Mouse (Mus musculus): ENCODE measurements around the gene Ankrd2.

GRCm38 (mm10) chr19:42054255-42054654 lies 18.5 kb downstream of the Ankrd2 start:
- TF ChIP-seq TAL1 (IDR thresholded peaks at IDR 0.05; ENCODE audit: low read length) (no peak), GATA1 (IDR thresholded peaks at IDR 0.05; ENCODE audit: low read length) (no peak)
